Mouse (Mus musculus): ENCODE results near the gene Ahcyl1.

GRCm38 (mm10) chr3:107704371-107704705 is 8.0 kb upstream of the Ahcyl1 start:
- TF ChIP-seq CTCF (conservative IDR thresholded peaks at IDR 0.05 in 1 of 2, IDR thresholded peaks at IDR 0.05 in 1 of 2; ENCODE audit: low read depth in 2 of 2, low read length in 2 of 2) (no peak), POLR2A (IDR thresholded peaks at IDR 0.05; ENCODE audit: low read depth, low read length) (no peak), NRF1 (IDR thresholded peaks at IDR 0.05; ENCODE audit: low read depth, low read length) (no peak), EP300 (IDR thresholded peaks at IDR 0.05; ENCODE audit: low read length) (no peak), MAZ (IDR thresholded peaks at IDR 0.05; ENCODE audit: low read depth, low read length) (no peak), RCOR1 (conservative IDR thresholded peaks at IDR 0.05; ENCODE audit: low read depth, low read length) (no peak), USF1 (IDR thresholded peaks at IDR 0.05; ENCODE audit: low read depth, low read length) (no peak), JUN (IDR thresholded peaks at IDR 0.05; ENCODE audit: insufficient read depth, low read depth, low read length) (no peak), SIN3A (IDR thresholded peaks at IDR 0.05; ENCODE audit: low read length) (no peak), KAT2A (IDR thresholded peaks at IDR 0.05; ENCODE audit: insufficient replicate concordance, low read length) (no peak)
